Mouse (Mus musculus) regulatory T cell (primary cell): ENCODE measurements around the gene Sec1.

Source experiments
- in situ Hi-C: fragments of 300-600 bp; cut with MboI, MseI; formaldehyde crosslinking; loops from one replicate; pipeline ENCODE4 v1.15.1; 2025; ENCODE audit warnings: high pct_unique_total_duplicates

The Sec1 gene

DNA sequence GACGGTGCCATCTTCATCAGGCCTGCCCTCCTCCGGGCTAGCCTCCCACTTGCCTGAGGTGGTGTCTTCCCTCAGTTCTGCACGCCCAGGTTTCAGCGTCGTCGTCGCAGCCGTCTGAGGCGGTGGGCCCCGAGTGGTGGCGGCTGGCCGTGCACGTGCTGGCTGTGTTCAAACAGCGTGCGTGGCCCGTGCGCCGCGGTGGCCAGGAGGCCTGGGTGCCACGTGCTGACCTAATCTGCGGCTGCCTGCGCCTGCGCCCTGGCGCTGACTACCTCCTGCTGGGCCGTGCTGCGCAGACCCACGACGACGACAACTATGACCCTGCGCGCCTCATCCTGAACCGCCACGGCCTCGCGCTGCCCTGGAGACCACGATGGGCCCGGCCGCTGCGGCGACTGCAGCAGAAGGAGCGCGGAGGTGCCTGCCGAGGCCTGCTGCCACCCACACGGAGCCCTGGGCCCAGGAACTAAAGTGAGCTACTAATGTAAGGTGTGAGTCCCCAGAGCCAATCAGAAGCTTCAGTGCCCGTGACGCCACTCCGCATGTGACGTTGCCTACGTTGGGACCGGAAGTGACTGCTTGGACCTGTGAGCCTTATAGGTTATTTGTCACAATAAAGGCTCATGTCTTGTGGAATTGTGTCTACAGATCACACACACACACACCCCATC, at the start of gene Sec1:
TSS of gene Sec1 (minus strand) at position 482 of the 671 bp plus-strand sequence.
- in situ Hi-C loops, result no loop called here

DNA sequence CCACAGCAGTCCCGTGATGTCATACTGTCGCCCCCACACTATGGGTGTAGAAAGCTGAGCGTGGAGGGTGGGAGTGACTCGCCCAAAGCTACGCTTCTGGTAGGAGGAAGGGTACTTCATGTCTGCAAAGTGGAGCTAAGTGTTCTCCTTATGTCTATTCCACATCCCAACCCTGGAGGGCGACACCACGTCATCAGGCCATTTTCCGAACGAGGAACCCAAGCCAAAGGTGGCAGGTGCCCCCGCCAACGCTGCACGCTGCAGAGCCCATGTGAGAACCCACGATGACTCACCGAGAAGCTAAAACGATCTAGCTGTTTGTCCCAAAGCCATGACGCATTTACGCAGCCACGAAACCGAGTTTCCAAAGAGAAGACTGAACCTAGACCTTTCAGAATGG, 48.1 kb upstream of the Sec1 start:
- in situ Hi-C loops, result no loop called here

DNA sequence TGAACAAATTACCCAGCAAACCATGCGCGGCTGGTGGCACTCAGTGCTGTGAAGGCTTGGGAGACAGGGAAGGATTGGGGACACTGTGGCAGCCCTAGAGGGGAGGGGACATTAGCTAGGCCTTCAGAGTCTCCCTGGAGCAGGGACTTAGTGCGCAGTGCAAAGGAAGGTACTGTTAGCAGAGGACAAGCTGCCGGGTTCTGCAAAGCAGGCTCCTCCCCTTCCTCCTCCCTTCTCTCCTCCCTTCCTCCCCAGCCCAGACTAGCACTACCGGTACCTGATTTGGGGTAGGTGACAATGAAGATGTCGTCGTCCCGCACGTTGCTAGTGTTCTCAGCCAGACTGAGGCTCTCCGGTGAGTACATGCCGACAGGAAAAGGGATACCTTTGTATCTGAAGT, 47.6 kb upstream of the Sec1 start:
- in situ Hi-C loops, result no loop called here

DNA sequence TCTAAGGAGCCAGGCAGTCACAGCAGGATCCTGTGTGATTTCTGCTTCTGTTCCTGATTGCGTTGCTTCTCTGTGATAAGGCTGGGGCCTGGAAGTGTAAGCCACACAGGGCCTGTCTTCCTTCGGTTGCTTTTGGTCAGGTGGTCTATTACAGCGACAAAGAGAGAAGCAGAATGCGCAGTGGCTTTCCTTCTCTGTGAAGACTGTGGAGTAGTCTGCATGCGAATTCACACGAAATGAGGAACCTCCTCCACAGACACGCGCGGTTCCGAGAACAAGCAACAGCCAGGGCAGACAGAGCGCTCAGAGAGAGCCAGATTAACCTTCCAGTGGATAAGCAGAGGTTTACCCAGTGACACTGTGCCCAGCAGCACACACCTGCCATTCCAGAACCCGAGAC, 47.1 kb upstream of the Sec1 start:
- in situ Hi-C loops, result no loop called here

DNA sequence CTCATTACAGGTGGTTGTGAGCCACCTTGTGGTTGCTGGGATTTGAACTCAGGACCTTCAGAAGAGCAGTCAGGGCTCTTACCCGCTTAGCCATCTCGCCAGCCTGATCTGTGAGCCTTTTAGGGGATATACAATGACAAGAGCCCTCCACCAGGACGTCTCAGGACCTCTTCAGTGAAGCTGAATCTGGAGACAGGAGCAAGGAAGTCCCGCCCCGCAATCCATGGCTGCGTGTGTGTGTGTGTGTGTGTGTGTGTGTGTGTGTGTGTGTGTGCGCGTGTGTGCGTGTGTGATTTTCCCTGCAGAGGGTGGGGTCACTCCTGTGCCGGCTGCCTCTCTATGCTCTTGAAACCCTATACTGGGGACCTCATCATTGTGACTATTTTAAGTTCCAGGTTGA, 45.6 kb upstream of the Sec1 start:
- in situ Hi-C loops, result no loop called here

DNA sequence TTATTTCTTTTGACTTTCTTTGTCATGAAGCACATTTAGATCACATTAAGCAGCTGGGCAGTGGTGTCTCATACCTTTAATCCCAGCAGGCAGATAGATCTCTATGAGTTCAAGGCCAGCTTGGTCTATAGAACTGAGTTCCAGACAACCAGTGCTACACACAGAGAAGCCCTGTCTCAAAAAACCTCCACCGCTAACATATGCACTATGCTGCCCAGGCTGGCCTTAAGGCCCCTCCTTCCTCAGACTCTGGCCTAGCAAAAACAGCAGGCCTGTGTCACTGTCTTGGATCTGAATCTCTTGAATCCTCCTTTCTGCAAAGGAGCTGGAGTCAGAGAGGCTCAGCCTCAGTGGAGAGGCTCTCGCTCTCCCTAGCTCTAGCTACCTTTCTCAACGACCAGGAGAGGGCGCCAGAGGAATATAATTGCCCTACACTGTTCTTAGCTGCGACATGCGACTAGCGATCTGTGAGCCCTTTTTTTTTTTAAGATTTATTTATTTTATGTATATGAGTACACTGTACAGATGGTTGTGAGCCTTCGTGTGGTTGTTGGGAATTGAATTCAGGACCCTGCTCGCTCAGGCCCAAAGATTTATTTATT, 45.1 kb upstream of the Sec1 start:
- in situ Hi-C loops, result no loop called here

DNA sequence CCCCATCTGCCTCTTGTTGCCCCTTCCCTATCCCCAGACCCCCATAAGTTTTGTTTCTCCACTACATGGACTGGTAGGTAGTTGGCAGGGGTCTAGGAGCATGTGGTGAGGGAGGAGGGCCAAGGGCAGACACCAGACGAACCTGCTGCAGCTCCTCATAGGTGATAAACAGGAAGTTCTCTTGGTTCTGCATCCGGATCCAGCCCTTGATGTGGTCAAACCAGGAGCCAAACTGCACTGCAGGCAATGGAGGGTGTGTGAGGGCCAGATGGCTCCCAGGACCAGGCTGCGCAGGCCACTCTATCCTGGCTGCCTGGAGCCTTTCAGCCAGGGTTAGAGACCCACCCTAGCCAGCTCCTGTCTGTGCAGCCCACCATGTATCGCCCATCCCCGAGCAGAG, 39.3 kb upstream of the Sec1 start:
- in situ Hi-C loops, result loop anchor here (5.0 kb wide), 3 partner anchors 74 to 294 kb away; partner anchors contain the start of genes Ccdc114 and Emp3

DNA sequence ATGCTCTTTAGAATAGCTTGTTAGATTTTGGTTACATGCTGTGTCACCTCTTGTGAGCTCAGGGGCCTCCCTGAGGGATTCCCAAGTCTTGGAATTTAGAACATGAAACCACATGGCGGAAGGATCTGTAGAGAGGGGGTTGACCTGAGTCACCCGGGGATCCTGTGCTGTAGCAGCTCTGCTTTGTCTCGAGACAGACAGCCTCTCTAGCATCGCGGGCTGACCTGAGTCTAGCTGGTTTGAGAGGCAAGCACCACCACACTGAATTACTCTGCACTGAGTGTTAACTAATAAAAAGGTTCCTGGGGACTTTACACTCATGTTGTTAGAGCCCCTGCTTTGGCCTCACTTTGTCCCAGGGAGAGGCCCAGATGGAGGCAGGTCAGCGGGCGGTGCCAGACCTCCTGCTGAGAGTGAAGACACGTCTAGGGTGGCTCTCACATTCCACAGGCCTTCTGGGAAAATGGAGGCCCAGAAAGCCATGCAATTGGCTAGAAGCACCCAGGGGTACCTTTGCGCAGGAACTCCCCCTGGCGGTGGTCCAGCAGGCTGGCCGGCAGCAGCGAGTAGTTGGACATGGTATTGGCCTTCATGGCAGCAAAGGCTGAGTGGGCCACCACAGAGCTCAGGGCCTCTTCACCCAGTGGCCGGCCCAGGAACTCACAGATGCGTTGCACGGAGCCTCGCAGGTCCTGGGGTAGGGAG, 36.7 kb upstream of the Sec1 start:
- in situ Hi-C loops, result loop anchor here (5.0 kb wide), 3 partner anchors 76 to 296 kb away; partner anchors contain the start of genes Ccdc114 and Emp3

DNA sequence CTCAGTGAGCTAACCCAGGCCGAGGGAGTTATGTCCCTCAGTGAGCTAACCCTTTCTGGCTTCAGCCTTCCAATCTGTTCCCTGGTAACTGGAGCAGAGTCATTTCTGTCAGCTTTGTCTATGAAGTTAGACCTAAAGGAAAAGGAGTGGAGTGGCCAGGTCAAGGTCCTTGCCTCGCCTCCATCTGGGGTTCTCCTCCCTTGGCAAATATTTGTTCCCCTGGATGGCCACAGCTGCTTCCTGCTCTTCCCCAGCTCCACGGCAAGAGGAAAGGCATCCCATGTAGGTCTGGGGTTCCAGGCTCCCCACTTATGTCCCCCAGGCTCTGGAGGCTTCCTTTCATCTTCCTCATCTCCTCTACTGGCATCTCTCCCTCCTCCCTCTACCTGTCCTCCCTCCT, 33.4 kb upstream of the Sec1 start:
- in situ Hi-C loops, result loop anchor here (10.0 kb wide), 1 partner anchor 1173 kb away; the partner anchor contains the start of gene Nr1h2

DNA sequence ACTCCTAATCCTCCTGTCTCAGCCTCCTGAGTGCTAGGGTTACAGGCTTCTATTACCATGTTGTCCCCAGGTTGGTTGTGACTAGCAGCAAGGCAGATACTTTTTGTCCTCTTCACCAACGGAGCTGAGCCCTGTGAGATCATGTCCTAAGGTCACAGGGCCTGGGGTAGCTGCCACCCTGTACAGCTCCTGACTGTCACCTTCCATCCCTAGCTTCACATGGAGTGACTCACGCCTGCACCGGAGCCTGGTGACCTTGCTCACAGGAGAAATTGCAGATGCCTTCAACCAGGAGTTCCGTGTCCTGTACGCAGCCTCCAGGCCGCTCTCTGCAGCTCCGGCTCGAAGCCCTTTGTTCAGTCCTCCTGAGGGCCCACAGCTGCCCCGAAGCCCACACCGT, 32.2 kb upstream of the Sec1 start:
- in situ Hi-C loops, result loop anchor here (10.0 kb wide), 1 partner anchor 1172 kb away; the partner anchor contains the start of gene Nr1h2

DNA sequence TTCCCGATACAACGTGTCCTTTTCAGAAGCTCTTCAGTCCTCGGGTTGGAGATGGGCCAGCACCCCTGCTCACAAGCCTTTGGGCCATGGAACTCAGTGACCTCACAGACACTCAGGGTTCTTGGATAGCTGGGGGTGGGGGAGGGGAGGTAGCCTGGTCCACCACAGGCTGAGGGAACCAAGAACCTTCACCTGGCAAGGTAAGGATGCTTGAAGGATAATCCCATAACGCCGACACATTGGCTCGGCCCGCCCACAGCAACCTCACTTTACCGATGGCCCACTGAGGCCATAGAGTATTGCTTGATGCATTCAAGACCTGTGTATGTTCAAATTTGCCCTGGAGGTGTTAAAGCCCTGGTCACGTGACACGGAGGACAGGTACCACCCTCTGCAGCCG, 31.5 kb upstream of the Sec1 start, which contains the start of gene Spaca4:
TSS of gene Spaca4 (minus strand) at position 101 of the 400 bp plus-strand sequence.
- in situ Hi-C loops, result loop anchor here (10.0 kb wide), 1 partner anchor 1171 kb away; the partner anchor contains the start of gene Nr1h2

DNA sequence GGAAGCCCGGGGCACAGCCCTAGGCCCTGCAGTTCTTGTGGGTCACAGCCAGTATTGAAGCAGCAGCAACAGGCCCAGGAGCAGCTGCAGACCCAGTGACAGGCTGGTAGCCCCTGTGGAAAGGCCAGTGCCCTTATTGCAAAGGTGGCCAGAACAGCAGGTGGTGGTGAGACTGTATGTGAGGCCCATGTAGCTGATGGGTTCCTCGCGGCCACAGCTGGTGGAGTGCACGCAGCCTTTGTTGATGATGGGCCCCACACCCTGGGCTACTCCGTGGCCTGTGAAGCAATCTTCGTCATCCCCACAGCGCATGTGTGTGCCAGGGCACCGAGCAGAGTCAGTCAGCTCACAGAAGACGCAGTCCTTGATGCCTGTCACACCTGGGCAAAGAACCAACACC, 30.9 kb upstream of the Sec1 start:
- in situ Hi-C loops, result loop anchor here (10.0 kb wide), 1 partner anchor 1170 kb away; the partner anchor contains the start of gene Nr1h2

DNA sequence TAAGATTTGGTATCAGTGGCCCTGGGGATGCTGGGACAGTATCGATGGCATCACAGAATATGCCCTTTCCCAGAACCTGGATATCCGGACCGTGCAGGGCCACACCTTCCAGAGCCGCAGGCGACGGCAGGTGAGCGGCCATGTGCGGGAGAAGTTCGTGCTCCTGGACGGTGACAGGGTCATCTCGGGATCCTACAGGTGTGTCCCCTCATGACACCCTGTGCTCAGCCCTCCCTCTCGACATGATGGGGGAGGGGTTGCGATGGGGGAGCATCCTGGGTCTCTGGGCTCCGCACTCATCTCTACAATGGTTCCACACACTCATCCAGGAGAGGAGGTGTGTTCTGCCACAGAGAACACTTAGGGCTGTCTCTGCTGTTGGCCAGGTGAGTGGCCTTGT, 29.6 kb upstream of the Sec1 start:
- in situ Hi-C loops, result loop anchor here (10.0 kb wide), 1 partner anchor 1169 kb away; the partner anchor contains the start of gene Nr1h2

DNA sequence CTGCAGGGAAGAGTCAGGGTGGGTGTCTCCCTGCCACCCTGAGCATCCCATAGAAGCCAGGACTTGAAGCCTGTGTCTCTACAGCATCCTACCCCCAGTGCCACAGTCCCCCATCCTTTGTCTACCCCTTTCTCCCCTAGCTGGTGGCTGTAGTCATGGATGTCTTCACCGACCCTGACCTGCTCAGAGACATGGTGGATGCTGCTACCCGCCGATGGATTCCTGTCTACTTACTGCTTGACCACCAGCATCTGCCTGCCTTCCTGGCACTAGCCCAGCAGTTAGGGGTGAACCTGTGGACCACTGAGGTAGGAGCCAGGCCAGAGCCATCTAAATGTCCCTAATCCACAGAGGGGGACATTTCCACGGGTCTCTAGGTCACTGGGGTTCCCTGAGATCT, 29.1 kb upstream of the Sec1 start:
- in situ Hi-C loops, result loop anchor here (10.0 kb wide), 1 partner anchor 1168 kb away; the partner anchor contains the start of gene Nr1h2

DNA sequence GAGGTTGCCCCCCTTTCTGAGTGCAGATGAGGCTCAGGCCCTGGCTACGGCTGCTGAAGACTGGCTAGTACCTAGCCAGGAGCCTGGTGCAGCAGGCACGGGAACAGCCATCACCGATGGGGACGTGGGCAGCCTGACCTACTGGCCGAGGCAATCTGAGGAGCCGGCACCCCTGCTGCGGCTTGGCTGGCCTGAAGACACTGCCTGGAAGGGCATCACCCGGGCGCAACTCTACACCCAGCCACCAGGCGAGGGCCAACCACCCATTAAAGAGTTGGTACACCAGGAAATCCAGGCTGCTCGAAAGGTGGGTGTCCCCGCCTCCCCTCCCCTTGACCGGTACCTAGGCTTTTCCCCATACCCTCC, 28.1 kb upstream of the Sec1 start:
- in situ Hi-C loops, result loop anchor here (10.0 kb wide), 1 partner anchor 1168 kb away; the partner anchor contains the start of gene Nr1h2

DNA sequence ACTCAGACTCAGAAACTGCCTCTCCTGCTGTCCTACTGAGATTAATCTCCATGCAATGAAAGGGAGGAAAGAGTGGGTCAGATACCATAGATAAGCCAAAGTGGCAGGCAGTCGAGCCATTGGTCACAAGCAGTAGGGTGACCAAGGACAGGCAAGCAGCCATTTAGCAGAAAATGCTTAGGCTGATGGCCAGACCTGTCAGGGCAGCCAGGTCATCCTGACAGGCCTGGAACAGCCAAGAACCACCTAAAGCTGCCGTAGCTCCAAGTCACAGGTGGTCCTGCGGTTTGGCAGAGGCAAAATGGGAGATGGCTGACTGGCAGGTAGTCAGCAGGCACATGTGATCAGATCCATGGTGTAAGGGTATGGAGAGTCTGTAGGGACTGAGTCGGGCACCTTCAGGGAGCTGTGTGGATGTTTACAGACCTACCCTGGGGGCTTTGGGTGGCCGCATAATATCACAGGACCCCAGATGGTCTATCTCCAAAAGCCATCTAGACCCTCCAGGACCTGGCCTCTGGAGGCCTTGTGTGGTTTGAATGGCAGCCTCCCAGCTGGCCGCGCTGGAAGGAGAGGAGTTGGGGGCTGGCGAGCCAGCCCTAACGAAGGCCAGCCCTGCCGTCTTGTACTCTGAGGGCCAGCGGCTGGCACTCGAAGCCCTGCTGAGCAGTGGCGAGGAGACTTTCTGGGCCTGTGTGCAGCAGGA, 27.6 kb upstream of the Sec1 start:
- in situ Hi-C loops, result loop anchor here (10.0 kb wide), 1 partner anchor 1167 kb away; the partner anchor contains the start of gene Nr1h2

DNA sequence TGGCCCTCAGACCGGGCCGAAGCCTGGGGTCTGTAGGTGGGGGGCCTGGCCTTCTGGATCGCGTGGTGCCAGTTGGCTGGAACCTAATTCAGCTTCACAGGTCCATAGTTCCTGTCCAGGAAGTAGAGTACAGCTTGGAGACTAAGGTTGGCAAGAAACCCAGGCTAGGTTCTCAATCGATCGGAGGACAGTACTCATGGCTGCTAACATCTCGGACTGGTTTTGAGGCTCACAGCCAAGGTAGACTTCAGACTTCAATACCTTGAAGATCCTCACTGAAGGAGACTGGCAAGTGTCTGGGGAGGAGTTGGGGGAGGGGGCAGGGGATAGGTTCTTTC, 27.0 kb upstream of the Sec1 start:
- in situ Hi-C loops, result loop anchor here (10.0 kb wide), 1 partner anchor 1166 kb away; the partner anchor contains the start of gene Nr1h2

DNA sequence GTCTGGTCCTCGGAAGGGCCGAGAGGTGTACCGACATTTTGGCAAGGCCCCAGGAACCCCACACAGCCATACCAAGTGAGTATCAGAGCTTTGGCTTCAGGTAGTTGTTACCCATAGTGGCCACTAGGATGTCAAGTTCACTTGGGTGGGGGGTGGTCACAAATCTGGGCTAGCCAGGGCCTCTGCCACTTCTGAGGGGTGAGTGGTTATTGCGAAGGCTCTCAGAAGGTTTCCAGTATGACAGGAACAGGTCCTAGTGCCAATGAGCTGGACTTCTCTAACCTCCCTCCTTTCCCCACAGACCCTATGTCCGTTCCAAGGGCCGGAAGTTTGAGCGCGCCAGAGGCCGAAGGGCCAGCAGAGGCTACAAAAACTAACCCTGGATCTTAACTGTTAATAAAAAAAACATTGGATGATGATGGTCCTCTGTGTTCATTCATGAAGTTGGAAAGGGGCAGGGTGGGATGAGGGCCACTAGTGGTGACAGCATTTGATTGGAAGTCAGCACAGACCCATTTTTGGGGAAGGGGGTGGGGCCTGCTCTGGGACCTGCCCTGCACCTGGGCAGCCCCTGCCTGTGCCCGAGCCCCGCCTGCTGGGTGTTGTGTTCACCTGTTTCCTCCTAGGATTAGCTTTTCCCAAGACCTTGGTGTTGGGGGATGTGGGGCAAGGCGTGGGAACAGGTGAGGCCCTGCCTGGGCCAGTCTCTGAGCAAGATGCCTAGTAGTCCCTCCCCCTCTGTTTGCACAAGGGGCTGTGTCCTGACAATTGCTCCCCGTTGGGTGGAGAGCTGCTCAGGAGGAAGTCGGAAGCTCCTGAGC, 26.4 kb upstream of the Sec1 start, which contains the start of gene Fam83e:
TSS of gene Fam83e (plus strand) at position 800 of the 821 bp plus-strand sequence.
- in situ Hi-C loops, result loop anchor here (10.0 kb wide), 1 partner anchor 1166 kb away; the partner anchor contains the start of gene Nr1h2

DNA sequence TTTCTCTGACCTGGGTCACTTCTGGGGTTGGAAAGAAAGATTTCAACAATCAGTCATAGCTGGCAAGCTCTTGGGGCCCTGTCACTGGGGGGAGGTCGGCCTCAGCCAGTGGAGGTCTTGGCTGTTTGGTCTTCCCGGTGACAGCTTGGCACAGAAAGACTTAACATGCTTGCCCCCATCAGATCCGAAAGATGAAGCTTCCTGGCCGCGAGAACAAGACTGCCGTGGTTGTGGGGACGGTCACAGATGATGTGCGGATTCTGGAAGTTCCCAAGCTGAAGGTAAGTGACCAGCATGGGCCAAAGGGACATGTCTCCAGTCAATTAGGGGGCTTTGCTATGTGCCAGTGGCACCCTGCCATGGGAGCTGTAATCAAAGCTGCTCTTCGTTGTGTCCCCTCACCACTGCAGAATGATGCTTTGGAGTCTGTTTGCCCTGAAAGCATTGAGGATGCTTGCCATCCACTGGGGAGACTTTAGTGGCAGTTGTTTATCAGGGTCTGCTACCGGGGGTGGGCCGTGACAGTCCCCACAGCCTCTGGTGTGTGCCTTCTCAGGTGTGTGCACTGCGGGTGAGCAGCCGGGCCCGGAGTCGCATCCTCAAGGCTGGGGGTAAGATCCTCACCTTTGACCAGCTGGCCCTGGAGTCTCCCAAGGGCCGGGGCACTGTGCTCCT, 25.7 kb upstream of the Sec1 start:
- in situ Hi-C loops, result loop anchor here (10.0 kb wide), 1 partner anchor 1165 kb away; the partner anchor contains the start of gene Nr1h2

DNA sequence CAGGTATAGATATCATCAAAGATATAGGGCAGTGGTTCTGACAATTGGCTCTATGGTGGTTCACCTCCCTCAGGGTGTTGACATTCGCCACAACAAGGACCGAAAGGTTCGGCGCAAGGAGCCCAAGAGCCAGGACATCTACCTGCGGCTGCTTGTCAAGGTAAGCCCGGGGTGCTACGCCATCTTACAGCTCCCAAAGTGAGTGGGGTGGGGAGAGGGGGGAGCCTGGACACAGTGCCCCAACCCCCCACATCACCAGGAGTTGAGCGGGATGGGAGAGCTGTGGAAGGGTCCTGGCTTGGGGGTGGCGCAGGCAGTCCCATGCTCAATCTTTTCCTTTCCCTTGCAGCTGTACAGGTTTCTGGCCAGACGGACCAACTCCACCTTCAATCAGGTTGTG, 25.0 kb upstream of the Sec1 start:
- in situ Hi-C loops, result no loop called here
